Mouse (Mus musculus): Measurements from ENCODE around the gene Rec114.

DNA sequence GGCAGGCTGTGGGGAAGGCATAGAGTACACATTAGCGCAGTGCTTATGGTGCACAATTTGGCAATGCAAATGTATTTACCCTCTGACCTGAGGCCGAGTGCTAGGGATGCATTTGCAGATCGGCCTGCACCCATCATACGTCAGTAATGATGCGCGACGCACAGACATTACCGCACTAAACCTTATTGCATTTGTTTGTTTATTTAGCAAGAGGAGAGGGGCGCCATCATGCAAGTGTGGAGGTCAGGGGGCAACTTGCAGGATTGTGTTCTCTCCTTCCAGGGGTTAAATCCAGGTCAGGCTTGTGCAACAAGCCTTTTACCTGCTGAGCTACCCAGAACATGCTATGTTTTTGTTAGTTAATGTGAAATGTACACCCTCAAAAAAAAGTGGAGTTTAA, 76.5 kb downstream of the Rec114 start:
- TF ChIP-seq POLR2A (IDR thresholded peaks at IDR 0.05; ENCODE audit: borderline replicate concordance, extremely low read depth, insufficient read depth, insufficient read length, poor library complexity, severe bottlenecking) (no peak), CTCF (IDR thresholded peaks at IDR 0.05; ENCODE audit: borderline replicate concordance, extremely low read depth, insufficient read depth, insufficient read length) (no peak)
